Mouse (Mus musculus) midbrain, embryonic 13.5 days (tissue): ENCODE data around the gene Wars2. TPM values are rescaled to one million over a fixed set of nuclear protein-coding genes. Genes with fewer than 3 reads are reported as not detected.

Experiments used
- ATAC-seq: fragments of 200-750 bp; cut with Nextera tagmentation; 2 replicates; pipeline ENCODE4 v1.8.0; 2017; ENCODE audit warnings: mild to moderate bottlenecking, moderate TSS enrichment, moderate library complexity
- H3K27ac ChIP-seq: fragments of 300-500 bp; sonication (generic); 2 replicates; pipeline ENCODE4 v1.5.1; 2015; ENCODE audit warnings: inconsistent platforms, mild to moderate bottlenecking, moderate library complexity
- H3K27me3 ChIP-seq: fragments of 300-500 bp; sonication (generic); 2 replicates; pipeline ENCODE4 v1.6.1; 2015; ENCODE audit warnings: mild to moderate bottlenecking, inconsistent platforms
- H3K36me3 ChIP-seq: fragments of 300-500 bp; sonication (generic); 2 replicates; pipeline ENCODE4 v1.6.1; 2015; ENCODE audit warnings: mild to moderate bottlenecking, inconsistent platforms
- H3K4me1 ChIP-seq: fragments of 300-500 bp; sonication (generic); replicated peaks from 2 replicates; pipeline ENCODE4 v1.6.1; 2015; ENCODE audit warnings: inconsistent platforms
- H3K4me2 ChIP-seq: fragments of 300-500 bp; sonication (generic); replicated peaks from 2 replicates; pipeline ENCODE4 v1.6.1; 2015; ENCODE audit warnings: moderate library complexity, mild to moderate bottlenecking, inconsistent platforms
- H3K4me3 ChIP-seq: fragments of 300-500 bp; sonication (generic); replicated peaks from 2 replicates; pipeline ENCODE4 v1.5.1; 2015; ENCODE audit warnings: mild to moderate bottlenecking, inconsistent platforms
- H3K9ac ChIP-seq: fragments of 300-500 bp; sonication (generic); replicated peaks from 2 replicates; pipeline ENCODE4 v1.6.1; 2015; ENCODE audit warnings: mild to moderate bottlenecking, inconsistent platforms
- H3K9me3 ChIP-seq: fragments of 300-500 bp; sonication (generic); 2 replicates; pipeline ENCODE4 v1.6.1; 2016; ENCODE audit warnings: mild to moderate bottlenecking, inconsistent platforms
- WGBS: fragments of 180-500 bp; shearing (Covaris S2); methylation state at CpG from one replicate; pipeline ENCODE4 v1.1.7; 2015; 5-methylcytosine and 5-hydroxymethylcytosine counted together
- polyA plus RNA-seq: library from polyadenylated mRNA; unstranded; fragments of >200 nt; fragmentation: Nextera tagmentation; extraction: Ambion mirVana; gene quantifications from 2 replicates; pipeline ENCODE4 v1.2.1, GENCODE M21; 2015

Gene Wars2
- polyA plus RNA-seq, 1 experiment from 2014 or later = 4.9 TPM

DNA sequence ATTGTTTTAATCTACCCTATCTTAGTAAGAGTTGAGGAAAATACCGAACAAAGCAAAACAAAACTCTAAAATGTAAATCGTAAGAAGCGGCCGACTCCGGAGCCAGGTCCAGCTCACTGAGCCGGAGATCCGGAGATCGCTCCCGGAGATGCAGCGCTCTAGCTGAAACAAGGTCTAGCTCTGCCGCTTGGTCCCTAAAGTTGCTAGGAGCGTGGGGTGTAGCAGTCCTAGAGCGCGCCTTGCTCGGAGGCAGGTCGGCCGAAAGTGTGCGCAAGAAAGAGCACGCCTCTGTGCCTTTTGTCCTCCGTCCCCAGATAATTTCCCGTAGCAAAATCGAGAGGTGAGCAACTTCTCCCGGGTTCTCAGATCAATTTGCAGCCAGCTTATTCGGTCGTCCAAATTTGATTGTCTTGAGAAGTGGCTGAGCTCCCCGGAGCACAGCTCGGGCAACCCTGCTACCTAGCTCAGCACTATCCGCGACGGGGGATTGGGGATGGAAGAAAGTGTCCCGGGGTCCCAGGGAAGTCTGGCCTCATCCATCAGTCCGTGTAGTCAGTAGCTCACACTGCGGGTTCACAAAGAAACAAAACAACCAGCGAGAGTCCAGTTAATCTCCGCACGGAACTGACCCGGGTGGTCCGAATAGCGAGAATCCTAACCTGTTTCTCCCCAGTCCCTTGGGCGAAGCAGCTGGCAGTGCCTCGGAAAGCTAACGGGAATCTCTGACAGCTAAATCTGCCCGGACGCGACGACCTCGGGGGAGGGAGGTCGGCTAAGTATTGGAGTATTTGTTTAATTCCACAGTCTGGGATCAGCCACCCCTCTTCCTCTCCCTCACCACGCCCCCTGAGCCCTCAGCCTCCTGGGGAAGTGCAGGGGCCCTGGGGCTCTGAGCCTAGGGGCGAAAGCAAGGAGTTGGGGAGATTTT, 100.2 kb downstream of the Wars2 start:
- Histone ChIP-seq H3K27me3 (peaks cover 98% of the 10 kb centered on the region), H3K9ac (no peak overlapping the region), H3K4me2 (peak overlapping the region; percentile 17; the same call in 1 of the 2 replicates), H3K9me3 (no peaks in the 10 kb centered on the region), H3K4me3 (no peak overlapping the region), H3K4me1 (peaks cover 10% of the 10 kb centered on the region), H3K27ac (no peak overlapping the region), H3K36me3 (no peaks in the 10 kb centered on the region)
- WGBS = under 1% methylated on average over 50 of the region's 50 CpGs
- no peak for ATAC-seq

DNA sequence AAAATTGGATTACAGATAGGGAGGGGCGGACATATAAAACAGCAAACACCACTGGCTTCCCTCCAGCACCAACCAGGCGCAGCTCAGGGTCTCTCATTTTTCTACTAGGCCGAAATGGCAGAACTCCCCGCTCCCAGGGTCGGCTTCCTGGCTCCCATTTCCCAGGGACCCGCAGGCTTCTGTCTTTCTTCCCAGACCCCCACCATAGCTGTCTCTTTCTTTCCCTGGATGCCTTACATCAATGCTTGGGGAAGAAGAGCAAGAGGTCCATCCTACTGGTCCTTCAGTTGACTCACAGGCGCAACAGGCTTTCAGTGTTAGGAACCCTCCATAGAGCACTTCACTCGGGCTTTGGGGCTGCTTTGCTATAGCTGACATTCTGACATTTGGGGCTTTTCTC, 101.6 kb downstream of the Wars2 start:
- no peaks in the 10 kb centered on the region for H3K9me3 ChIP-seq
- H3K4me3 ChIP-seq = no peak overlapping the region
- peaks cover 100% of the 10 kb centered on the region for H3K27me3 ChIP-seq
- no peak overlapping the region for H3K27ac ChIP-seq
- H3K4me1 ChIP-seq = peaks cover 10% of the 10 kb centered on the region
- H3K4me2 ChIP-seq = no peak overlapping the region
- no peaks in the 10 kb centered on the region for H3K36me3 ChIP-seq
- no peak for ATAC-seq
- 4% methylated on average over 8 of the region's 8 CpGs for WGBS
- H3K9ac ChIP-seq = no peak overlapping the region

- Histone ChIP-seq H3K9ac (no peak overlapping the region), H3K4me2 (no peak overlapping the region), H3K27me3 (peaks cover 100% of the 10 kb centered on the region), H3K4me1 (peaks cover 10% of the 10 kb centered on the region), H3K4me3 (no peak overlapping the region), H3K27ac (no peak overlapping the region), H3K9me3 (no peaks in the 10 kb centered on the region), H3K36me3 (no peaks in the 10 kb centered on the region)
- 31% methylated on average over 3 of the region's 3 CpGs for WGBS
- ATAC-seq = no peak
These were observed 104.5 kb downstream of the Wars2 start for GRCm38 (mm10) chr3:99245341-99245740.

GRCm38 (mm10) chr3:99246629-99247028, 105.8 kb downstream of the Wars2 start:
- WGBS = 37% methylated on average over 3 of the region's 3 CpGs
- ATAC-seq = no peak
- H3K27me3 ChIP-seq = peaks cover 100% of the 10 kb centered on the region

GRCm38 (mm10) chr3:99247586-99247985, 106.7 kb downstream of the Wars2 start:
- no peak overlapping the region for H3K4me2 ChIP-seq
- no peak for ATAC-seq

More at GRCm38 (mm10) chr3:99246629-99247028, 105.8 kb downstream of the Wars2 start:
- Histone ChIP-seq H3K9me3 (no peaks in the 10 kb centered on the region), H3K4me2 (no peak overlapping the region), H3K27ac (no peak overlapping the region), H3K36me3 (no peaks in the 10 kb centered on the region), H3K9ac (no peak overlapping the region), H3K4me3 (no peak overlapping the region), H3K4me1 (peaks cover under 1% of the 10 kb centered on the region)

DNA sequence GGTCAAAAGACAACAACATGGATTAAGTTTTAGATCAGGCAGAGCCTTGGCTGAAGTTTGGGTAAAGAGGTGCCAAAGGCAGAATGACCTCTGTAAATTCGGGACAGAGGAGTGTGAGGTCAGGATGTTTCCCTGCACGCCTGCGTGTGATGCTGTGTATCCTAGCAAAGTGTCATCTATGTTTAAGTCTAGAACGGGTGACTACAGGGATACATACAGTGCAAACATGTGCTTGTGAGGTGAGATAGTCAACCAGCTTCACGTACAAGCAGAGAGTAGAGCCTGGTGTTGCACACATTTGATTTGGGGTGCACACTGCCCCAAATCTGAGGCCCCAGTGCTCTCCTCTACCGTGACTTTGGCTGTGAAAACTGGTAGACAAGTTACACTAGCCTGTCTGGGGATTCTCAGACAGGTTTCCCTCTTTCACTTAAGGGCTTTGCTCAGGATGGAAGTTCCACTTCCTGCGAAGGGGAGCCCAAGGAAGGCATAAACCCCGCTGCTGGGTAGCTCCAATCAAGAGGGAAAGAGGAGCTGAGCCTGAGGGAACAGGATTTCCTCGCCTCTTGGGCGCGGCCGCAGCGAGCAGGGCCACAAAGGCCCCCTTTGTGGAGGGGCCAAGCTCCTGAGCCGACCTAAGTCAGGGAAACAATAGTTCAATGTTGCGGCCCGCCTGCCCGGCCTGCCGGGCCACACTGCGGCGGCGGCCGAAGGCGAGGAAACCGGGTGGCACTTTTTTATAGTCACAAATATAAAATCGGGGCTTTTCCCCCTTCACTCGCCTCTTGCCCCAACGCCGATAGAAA, 107.3 kb downstream of the Wars2 start:
- no peak for ATAC-seq
- Histone ChIP-seq H3K27ac (no peak overlapping the region), H3K27me3 (peaks cover 100% of the 10 kb centered on the region), H3K4me2 (no peak overlapping the region), H3K9me3 (no peaks in the 10 kb centered on the region), H3K9ac (no peak overlapping the region), H3K4me3 (no peak overlapping the region), H3K4me1 (peaks cover 3% of the 10 kb centered on the region; the same call in 1 of the 2 replicates), H3K36me3 (no peaks in the 10 kb centered on the region)
- 1% methylated on average over 28 of the region's 28 CpGs for WGBS

More at GRCm38 (mm10) chr3:99247586-99247985, 106.7 kb downstream of the Wars2 start:
- Histone ChIP-seq H3K9me3 (no peaks in the 10 kb centered on the region), H3K27ac (no peak overlapping the region), H3K4me3 (no peak overlapping the region), H3K9ac (no peak overlapping the region), H3K36me3 (no peaks in the 10 kb centered on the region), H3K4me1 (no peaks in the 10 kb centered on the region), H3K27me3 (peaks cover 100% of the 10 kb centered on the region)
- 3% methylated on average over 4 of the region's 4 CpGs for WGBS

- Histone ChIP-seq H3K4me1 (peaks cover 10% of the 10 kb centered on the region), H3K36me3 (no peaks in the 10 kb centered on the region), H3K4me2 (no peak overlapping the region), H3K9me3 (no peaks in the 10 kb centered on the region), H3K27ac (no peak overlapping the region), H3K9ac (no peak overlapping the region), H3K4me3 (no peak overlapping the region), H3K27me3 (peaks cover 100% of the 10 kb centered on the region)
- ATAC-seq = no peak
- WGBS = 2% methylated on average over 25 of the region's 25 CpGs
These were observed 108.1 kb downstream of the Wars2 start for GRCm38 (mm10) chr3:99248831-99249550.

DNA sequence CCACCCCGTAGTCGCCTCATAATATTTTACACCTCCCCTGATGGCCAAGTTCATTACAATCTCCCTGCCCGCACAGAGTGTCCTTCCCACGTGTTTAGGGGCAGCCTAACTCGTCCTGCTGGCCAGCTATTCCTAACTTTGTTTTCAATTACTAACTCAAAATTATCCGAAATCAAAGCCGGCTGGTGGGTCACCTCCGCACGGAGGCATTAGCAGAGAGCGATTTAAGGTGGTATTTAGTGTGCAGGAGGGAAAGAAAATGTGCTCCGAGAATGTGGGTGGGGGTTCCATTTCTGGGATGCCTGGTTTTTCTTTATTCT, 108.6 kb downstream of the Wars2 start:
- Histone ChIP-seq H3K9ac (no peak overlapping the region), H3K4me2 (no peak overlapping the region), H3K27me3 (peaks cover 100% of the 10 kb centered on the region), H3K27ac (no peak overlapping the region), H3K36me3 (no peaks in the 10 kb centered on the region), H3K4me1 (peaks cover 12% of the 10 kb centered on the region), H3K4me3 (no peak overlapping the region), H3K9me3 (no peaks in the 10 kb centered on the region)
- WGBS = 0% methylated on average over 11 of the region's 11 CpGs
- ATAC-seq = no peak

- Histone ChIP-seq H3K27me3 (peaks cover 100% of the 10 kb centered on the region), H3K36me3 (no peaks in the 10 kb centered on the region), H3K4me3 (no peak overlapping the region), H3K4me1 (peaks cover 12% of the 10 kb centered on the region), H3K9ac (no peak overlapping the region), H3K27ac (no peak overlapping the region), H3K4me2 (no peak overlapping the region), H3K9me3 (no peaks in the 10 kb centered on the region)
- no peak for ATAC-seq
- 0% methylated on average over 6 of the region's 6 CpGs for WGBS
These were observed 109.0 kb downstream of the Wars2 start for GRCm38 (mm10) chr3:99249906-99250305.

DNA sequence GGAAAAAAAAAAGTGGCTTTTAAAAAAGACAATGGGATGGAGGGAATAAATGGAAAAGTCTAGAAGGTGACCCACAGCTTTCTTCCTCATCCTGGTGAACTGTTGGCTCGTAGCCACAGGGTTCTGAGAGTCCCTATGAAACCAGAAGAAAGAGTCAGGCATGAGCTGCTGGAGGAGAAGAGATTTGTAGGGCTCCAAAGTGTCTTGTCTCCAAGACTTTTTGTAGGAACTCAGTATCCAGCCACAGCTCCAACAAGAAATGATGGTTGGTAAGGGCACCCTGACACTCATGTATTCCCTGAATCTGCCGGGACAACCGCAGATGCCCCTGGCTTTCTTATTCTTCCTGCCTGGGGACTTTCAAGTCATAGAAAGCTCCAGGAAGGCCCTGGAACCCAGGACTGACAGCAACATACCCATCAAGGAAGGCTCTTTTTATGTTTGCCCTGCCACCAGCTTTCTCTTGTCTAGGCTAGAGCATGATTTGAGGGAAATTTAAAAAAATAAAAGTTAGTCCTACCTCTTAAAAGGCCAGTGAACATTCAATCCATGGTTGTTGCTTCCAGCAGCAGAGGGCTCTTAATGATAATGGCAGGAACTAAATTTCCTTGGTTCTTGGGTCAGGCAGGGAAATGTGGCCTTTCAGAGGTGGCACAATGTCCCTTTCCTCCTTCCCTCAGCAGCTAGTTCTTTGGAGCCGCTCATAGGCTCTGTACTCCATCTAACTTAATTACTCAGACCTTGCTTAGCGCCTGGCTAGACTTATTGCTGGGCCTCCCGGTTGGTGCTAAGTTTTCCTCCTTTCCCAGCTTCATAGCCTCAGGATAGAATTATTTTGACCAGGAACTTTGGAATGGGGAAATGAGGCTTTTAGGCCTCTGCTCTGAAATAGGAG, 110.7 kb downstream of the Wars2 start:
- no peak overlapping the region for H3K4me3 ChIP-seq
- ATAC-seq = no peak
- no peak overlapping the region for H3K9ac ChIP-seq
- H3K4me1 ChIP-seq = peaks cover 12% of the 10 kb centered on the region
- no peaks in the 10 kb centered on the region for H3K36me3 ChIP-seq
- no peaks in the 10 kb centered on the region for H3K9me3 ChIP-seq
- H3K27me3 ChIP-seq = peaks cover 100% of the 10 kb centered on the region
- no peak overlapping the region for H3K4me2 ChIP-seq
- H3K27ac ChIP-seq = no peak overlapping the region
- WGBS = 7% methylated on average over 6 of the region's 6 CpGs

DNA sequence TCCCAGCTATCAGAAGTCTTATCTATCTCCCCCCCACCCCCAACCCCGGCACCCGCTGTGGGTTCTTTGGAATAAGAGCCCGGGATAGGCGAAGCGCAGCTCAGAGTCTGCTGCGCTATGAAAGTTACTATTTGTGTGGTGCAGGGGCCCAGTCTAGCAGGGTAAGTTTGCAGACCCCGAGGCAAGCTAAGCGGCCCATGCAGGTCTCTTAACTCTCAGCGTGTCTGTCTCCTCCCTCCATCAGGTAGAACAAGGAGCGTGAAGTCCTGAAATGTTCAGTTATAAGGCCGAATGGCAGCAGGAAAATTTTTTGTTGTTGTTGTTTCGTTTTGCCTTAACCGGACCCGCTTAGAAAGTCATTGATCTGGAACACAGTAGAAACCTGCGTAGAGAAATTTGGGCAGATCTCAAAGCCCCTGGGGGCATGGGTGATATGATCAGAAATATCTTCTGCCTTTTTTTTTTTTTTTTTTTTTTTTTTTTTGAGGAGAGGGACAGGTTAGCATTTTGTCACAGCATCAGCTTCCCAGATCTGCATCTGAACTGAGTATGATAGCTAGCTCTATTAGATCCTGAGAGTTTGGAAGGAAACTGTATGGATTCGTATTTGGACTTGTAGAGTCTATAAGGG, 111.7 kb downstream of the Wars2 start:
- H3K9ac ChIP-seq = no peak overlapping the region
- peaks cover 100% of the 10 kb centered on the region for H3K27me3 ChIP-seq
- WGBS = under 1% methylated on average over 16 of the region's 16 CpGs
- no peaks in the 10 kb centered on the region for H3K36me3 ChIP-seq
- H3K4me3 ChIP-seq = no peak overlapping the region
- no peak for ATAC-seq
- H3K9me3 ChIP-seq = no peaks in the 10 kb centered on the region
- H3K27ac ChIP-seq = no peak overlapping the region
- peaks cover 12% of the 10 kb centered on the region for H3K4me1 ChIP-seq
- no peak overlapping the region for H3K4me2 ChIP-seq
